Mouse (Mus musculus) spleen, adult 2 months (tissue): ENCODE measurements around the gene Car5a.
A peak's percentile ranks its signal among the peaks of the same experiment; 100 is the strongest.

ENCODE experiments used
- CTCF ChIP-seq: fragments of 200-500 bp; IDR thresholded peaks from 2 replicates; pipeline ENCODE4 v1.5.1; 2011; ENCODE audit warnings: mild to moderate bottlenecking, inconsistent platforms; ENCODE audit not compliant: insufficient read depth, insufficient read length, insufficient replicate concordance; ENCODE audit errors: extremely low read depth
- POLR2A ChIP-seq: fragments of 200-500 bp; IDR thresholded peaks from 2 replicates; pipeline ENCODE4 v1.6.1; 2011; ENCODE audit warnings: low read depth, low read length, inconsistent platforms

DNA sequence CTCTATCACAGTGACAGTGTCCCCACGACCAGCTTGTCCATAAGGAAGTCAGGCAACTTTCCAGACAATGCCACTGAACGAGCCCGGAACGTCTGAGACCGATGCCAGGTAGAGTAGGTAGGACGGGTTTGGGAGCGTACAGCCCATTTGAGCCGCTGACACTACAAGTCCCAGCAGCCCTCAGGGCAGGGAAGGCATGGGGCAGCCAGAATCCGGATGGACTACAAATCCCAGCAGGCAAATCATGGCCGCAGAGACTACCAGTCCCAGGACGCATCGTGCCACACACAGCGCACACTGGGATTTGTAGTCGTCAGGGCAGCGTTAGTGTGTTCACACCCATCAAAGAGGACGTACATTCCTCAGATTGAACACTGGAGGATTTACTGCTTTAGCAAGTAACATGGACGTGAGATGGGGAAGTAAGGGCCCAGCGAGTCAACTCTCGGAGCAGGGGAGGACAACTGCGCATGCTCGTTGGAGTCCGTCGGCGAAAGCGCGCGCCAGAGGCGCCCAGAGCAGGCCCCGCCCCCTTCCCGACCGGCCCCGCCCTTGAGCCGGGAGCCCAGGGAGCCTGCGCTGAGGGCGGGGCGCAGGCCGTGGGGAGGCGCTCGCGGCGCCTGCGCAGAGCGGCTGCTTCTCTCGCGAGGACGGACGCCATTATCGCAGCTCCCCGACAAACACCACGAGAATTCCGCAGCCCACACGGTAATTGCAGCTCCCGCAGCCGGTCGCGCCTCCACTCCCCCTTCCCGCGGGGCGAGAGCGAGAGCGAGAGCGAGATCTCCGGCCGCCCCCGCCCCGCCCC lies 5.4 kb upstream of the Car5a start:
- TF ChIP-seq CTCF, result no peak
- peak; percentile 77 for TF ChIP-seq POLR2A
